8 mouse cellular contexts compared by ENCODE assay signal in genomic region chr6:71398829-71399609, GRCm38 (mm10). TPM values are rescaled to one million over a fixed set of nuclear protein-coding genes. Genes with fewer than 3 reads are reported as not detected.
A peak's percentile ranks its signal among the peaks of the same experiment; 100 is the strongest.
DNase-seq lines count a peak whose midpoint lies in the region; ATAC-seq and TF ChIP-seq lines count a peak whose summit lies in the region.

No protein-coding gene starts in this region.

- WGBS in neural tube, embryonic 14.5 days = 86% methylated on average over 4 of the region's 4 CpGs

- H3K27me3 ChIP-seq in Patski = no peaks in the 10 kb centered on the region
- H3K27me3 ChIP-seq in neural tube, embryonic 14.5 days (ENCODE audit: control insufficient read depth, insufficient read depth, low read length) = no peaks in the 10 kb centered on the region

- H3K4me3 ChIP-seq in neural tube, embryonic 14.5 days (ENCODE audit: low read depth, low read length) = no peak overlapping the region

- no peaks in the 10 kb centered on the region for H3K4me1 ChIP-seq in neural tube, embryonic 14.5 days (ENCODE audit: control insufficient read depth, insufficient read depth, low read length)

- ATAC-seq in Patski = no peak
- peak; percentile 49 for ATAC-seq in neural tube, embryonic 14.5 days (ENCODE audit: low read depth)

- DNase-seq in cerebellum, adult 18-20 months = peak; percentile 51 to 57
- DNase-seq in cerebellum, adult 11 months = no peak
- DNase-seq in layer of hippocampus, adult 9-10 months (ENCODE audit: low spot score) = peak; percentile 42
- no peak for DNase-seq in layer of hippocampus, adult 8-10 months (ENCODE audit: low spot score in 2 of 2)
- DNase-seq in Patski (ENCODE audit: low read depth, low spot score) = no peak
- peak; percentile 46 for DNase-seq in forelimb bud, embryonic 11.5 days (ENCODE audit: low read depth, low spot score)
- no peak for DNase-seq in adrenal gland, postnatal 4 days (ENCODE audit: low spot score in 2 of 2)

- no peak overlapping the region for H3K27ac ChIP-seq in neural tube, embryonic 14.5 days (ENCODE audit: low read depth, low read length)

- no peak overlapping the region for H3K4me2 ChIP-seq in neural tube, embryonic 14.5 days (ENCODE audit: low read depth, low read length)

- CTCF ChIA-PET in Patski (lab: Charles Lee) = interaction anchor here (0.8 to 3.2 kb wide), 11 partner anchors 10 to 406 kb away, joined by 3 to 13 read pairs (median 8); no protein-coding TSS in a partner anchor

- no peak overlapping the region for H3K9ac ChIP-seq in neural tube, embryonic 14.5 days (replicated peaks; ENCODE audit: low read depth, low read length)

- POLR2A ChIA-PET in Patski (lab: Charles Lee) = interaction anchor here (0.6 kb wide), 1 partner anchor 352 kb away, joined by 6 read pairs; no protein-coding TSS in a partner anchor

- in situ Hi-C loops in Patski (cut with MboI; ENCODE audit: low pct_unique_long_range_greater_than_20kb) = no loop called here

- TF ChIP-seq CTCF in Patski (IDR thresholded peaks at IDR 0.05) = peak; percentile 55

- H3K36me3 ChIP-seq in neural tube, embryonic 14.5 days (ENCODE audit: control insufficient read depth, insufficient read depth, low read length) = peaks cover 9% of the 10 kb centered on the region; the same call in 1 of the 2 replicates

- no peaks in the 10 kb centered on the region for H3K9me3 ChIP-seq in neural tube, embryonic 14.5 days (ENCODE audit: control insufficient read depth, low read length)

RNA-seq across cellular contexts. Expression of gene Cd8a, which starts 25.8 kb away (rescaled TPM):
- total RNA-seq in layer of hippocampus, adult 8-10 months (2022) = not detected
- not detected for polyA plus RNA-seq in Patski (2021)
- not detected in 2 replicates for polyA plus RNA-seq in neural tube, embryonic 14.5 days (2014; fragmentation: Nextera tagmentation; extraction: Ambion mirVana)
- under 1 TPM in 1 of 2 experiments, not detected in 1; 0.40 TPM for total RNA-seq in adrenal gland, postnatal 4 days (2021)

RNA-seq across cellular contexts. Expression of gene Rmnd5a, which starts 41.4 kb away (rescaled TPM):
- total RNA-seq in layer of hippocampus, adult 8-10 months (2022) = 100 to 1,000 TPM in 2 of 4 experiments, 10 to 100 TPM in 2; 73.7 to 105 (median 89.5) TPM
- polyA plus RNA-seq in Patski (2021) = 49.4 TPM
- 6.7 and 8.4 TPM in 2 replicates for polyA plus RNA-seq in neural tube, embryonic 14.5 days (2014; fragmentation: Nextera tagmentation; extraction: Ambion mirVana)
- 10 to 100 TPM; 75.1 to 81.6 TPM for total RNA-seq in adrenal gland, postnatal 4 days (2021)

Comparison
In these comparisons a context has a peak if more than half of its experiments do, and no peak if none do; other contexts are left out.
1. DNase-seq: peak in cerebellum, adult 18-20 months (2 of 2), layer of hippocampus, adult 9-10 months (single experiment) and forelimb bud, embryonic 11.5 days (single experiment); none in cerebellum, adult 11 months (single experiment), layer of hippocampus, adult 8-10 months (0 of 2), Patski (single experiment) and adrenal gland, postnatal 4 days (0 of 2).